Mouse (Mus musculus) brain, embryonic 14.5 days (tissue): Measurements from ENCODE around the gene Pvrig. TPM values are rescaled to one million over a fixed set of nuclear protein-coding genes. Genes with fewer than 3 reads are reported as not detected.
"Not testable (repeated sequence)": the region's sequence is repeated elsewhere in the genome, so short reads cannot be mapped to it uniquely, and the experiment has no call there.

Experiments
- DNase-seq: peaks from one replicate; pipeline ENCODE4 v3.0.0-alpha.2; 2011; ENCODE audit warnings: low read depth
- CTCF ChIP-seq: fragments of 200-500 bp; IDR thresholded peaks from 2 replicates; pipeline ENCODE4 v1.5.1; 2012; ENCODE audit warnings: inconsistent platforms, mild to moderate bottlenecking, moderate library complexity, borderline replicate concordance; ENCODE audit not compliant: insufficient read depth, insufficient read length; ENCODE audit errors: extremely low read depth
- POLR2A ChIP-seq: fragments of 200-500 bp; IDR thresholded peaks from 2 replicates; pipeline ENCODE4 v1.6.1; 2012; ENCODE audit warnings: mild to moderate bottlenecking, inconsistent platforms, borderline replicate concordance; ENCODE audit not compliant: poor library complexity, insufficient read depth, insufficient read length, severe bottlenecking; ENCODE audit errors: extremely low read depth
- polyA plus RNA-seq: library from polyadenylated mRNA; depleted of rRNA; stranded (reverse); fragments of >200 nt; gene quantifications from 2 replicates; pipeline ENCODE4 v1.2.3, GENCODE M21; 2012; rRNA removed

The Pvrig gene
- 0.06 and 0.25 TPM in 2 replicates for polyA plus RNA-seq

DNA sequence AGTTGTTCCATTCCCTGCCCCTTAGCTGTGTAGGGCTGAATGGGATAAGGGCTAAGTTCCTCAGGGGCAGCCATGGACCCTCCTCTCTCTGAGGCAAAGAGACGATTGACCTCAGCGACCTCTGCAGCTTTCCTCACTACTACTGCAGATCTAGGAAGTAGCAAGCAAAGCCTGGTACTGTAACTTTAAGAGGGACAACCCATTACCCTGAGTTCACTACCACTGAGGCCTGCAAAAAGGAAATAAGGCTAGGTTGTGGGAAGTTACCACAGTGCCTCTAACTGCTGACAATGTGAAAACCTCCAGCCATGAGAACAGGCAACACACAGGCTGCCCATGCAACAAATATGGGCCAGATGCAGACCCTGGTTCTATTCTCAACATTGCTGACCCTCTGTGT lies at the start of gene Pvrig:
TSS of gene Pvrig (plus strand) at position 301 of the 400 bp plus-strand sequence.
- TF ChIP-seq CTCF = no peak
- DNase-seq = no peak

DNA sequence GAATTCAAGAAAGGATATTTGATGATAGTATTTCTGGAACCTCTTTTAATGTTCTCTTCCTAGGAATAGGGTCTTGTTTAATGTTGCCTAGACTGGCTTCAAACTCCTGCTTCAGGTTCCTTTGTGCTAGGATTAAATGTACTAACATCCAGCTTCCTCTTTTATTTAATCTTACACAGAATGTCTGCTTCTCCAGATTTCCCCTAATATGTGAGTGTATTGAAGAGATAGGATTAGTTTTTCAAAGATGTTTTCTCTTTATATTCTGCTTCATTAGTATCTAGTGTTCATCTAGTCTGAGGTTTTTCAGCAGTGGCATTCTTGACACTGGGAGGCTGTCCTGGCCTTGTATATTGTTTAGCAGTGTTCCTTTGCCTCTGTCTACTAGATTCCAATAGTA lies 47.6 kb upstream of the Pvrig start:
- no peak for DNase-seq
- TF ChIP-seq CTCF (no peak), POLR2A (no peak)

DNA sequence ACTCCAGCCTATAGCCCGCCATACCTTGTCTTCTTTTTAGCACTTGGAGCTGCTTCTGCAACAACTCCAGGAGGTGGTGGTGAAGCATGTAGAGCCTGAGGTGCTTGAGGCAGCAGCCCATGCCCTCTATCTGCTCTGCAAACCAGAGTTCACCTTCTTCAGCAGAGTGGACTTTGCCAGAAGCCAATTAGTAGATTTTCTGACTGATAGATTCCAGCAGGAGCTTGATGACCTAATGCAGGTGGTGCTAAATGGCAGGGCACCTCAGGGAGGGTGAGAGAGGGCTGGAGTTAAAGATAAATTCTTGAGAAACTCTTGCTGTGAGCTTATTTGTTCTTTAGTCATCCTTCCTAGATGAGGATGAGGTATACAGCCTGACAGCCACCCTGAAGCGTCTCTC lies 42.1 kb upstream of the Pvrig start:
- no peak for TF ChIP-seq CTCF
- no peak for TF ChIP-seq POLR2A
- DNase-seq = no peak

DNA sequence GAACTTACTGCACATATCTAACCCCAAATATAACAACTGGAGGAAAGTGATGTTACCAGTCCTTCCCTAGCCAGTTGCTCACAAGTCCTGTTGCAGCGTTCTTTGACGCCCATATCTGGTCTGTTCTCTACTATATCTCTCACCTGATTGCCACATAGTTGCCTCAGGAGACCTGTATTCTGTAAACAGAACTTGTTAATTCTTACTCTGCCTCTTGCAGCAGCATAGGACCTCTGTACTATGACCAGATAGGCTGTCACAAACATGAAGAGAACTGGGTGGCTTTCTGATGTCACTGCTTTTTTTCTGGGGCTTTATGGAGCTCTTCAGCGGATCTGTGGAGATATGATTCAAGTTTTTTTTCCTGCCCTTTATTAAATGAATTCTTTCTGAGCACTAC lies 29.0 kb upstream of the Pvrig start:
- DNase-seq = no peak
- TF ChIP-seq POLR2A = no peak
- no peak for TF ChIP-seq CTCF

DNA sequence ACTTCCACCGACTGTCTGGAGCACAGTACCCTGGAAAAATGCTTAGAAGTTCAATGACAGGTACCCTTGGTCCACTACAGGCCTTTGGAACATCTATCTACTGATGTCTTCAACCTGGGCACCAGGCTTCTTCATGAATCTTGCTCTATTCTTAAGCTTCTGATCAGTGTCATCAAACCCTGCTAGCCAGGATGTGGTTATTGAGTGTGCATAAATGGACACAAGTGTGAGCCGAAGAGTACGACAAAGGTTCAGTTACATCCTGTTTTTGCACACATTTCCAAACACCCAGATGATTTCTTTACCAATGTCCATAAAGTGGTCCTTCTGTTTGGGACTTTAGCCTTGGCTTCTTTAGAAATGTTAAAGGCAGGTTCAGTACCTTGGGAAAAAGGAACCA lies 1.5 kb downstream of the Pvrig start:
- no peak for TF ChIP-seq POLR2A
- TF ChIP-seq CTCF = no peak
- DNase-seq = no peak

DNA sequence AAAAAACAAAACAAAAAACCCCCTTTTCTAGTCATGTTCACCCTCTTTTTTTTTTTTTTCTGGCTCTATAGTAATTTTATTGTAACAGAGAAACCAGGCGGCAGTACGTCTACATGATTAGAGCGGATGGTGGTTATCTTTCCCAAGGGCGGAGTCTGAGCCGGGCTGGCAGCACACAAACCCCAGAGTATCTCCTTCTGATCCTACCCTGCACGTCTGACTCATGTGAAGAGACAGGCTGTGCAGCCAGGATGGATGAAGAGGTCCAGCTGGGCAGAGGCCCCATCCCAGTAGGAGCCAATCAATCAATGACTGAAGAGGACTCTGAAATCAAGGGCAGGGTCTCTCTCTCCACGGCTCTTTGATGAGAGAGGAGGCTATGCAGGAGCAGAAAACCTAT lies 21.4 kb downstream of the Pvrig start:
- DNase-seq = not testable (repeated sequence)

DNA sequence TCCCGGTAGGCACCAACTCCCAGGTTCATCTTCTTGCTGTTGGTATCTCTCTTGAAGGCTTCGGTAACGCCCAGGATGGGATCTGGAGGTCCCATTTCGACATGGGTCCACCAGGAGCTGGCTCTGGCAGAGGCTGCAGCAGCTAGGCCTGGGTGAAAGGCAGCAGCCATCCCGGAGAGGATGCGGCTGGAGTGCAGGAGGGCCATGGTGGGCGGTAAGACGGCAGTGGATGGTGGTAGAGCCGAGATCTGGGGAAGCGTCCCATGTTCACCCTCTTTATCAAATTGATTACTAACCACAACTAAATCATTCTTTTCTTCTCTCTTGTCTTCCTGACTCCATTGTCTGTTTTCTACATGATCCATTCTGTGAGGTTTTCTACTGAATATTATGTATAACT lies 23.6 kb downstream of the Pvrig start:
- DNase-seq = not testable (repeated sequence)

Other genes with a start within 250 kb of the Pvrig start
- gene Zscan21, start 225.1 kb upstream of the Pvrig start, polyA plus RNA-seq = 63.8 and 66.3 TPM in 2 replicates
- gene Zfp113, start 186.2 kb upstream of the Pvrig start, polyA plus RNA-seq = 10.3 and 11.9 TPM in 2 replicates
- gene Cops6, start 180.9 kb upstream of the Pvrig start, polyA plus RNA-seq = 134 and 144 TPM in 2 replicates
- gene Ap4m1, start 170.0 kb upstream of the Pvrig start, polyA plus RNA-seq = 60.2 and 77.6 TPM in 2 replicates
- 111 and 146 TPM in 2 replicates for gene Mcm7, start 169.5 kb upstream of the Pvrig start, polyA plus RNA-seq
- gene Taf6, start 154.5 kb upstream of the Pvrig start, polyA plus RNA-seq = 89.7 and 128 TPM in 2 replicates
- gene Cnpy4, start 154.5 kb upstream of the Pvrig start, polyA plus RNA-seq = 20.6 and 22.7 TPM in 2 replicates
- gene Mblac1, start 147.6 kb upstream of the Pvrig start, polyA plus RNA-seq = 10.3 and 11.8 TPM in 2 replicates
- 0.03 and 0.04 TPM in 2 replicates for gene Nxpe5, start 116.1 kb upstream of the Pvrig start, polyA plus RNA-seq
- 120 and 151 TPM in 2 replicates for gene Lamtor4, start 86.5 kb upstream of the Pvrig start, polyA plus RNA-seq
- 131 and 172 TPM in 2 replicates for gene BC037034, start 77.9 kb upstream of the Pvrig start, polyA plus RNA-seq
- gene Gal3st4, start 69.1 kb upstream of the Pvrig start, polyA plus RNA-seq = 0.58 and 0.63 TPM in 2 replicates
- 0.44 and 0.48 TPM in 2 replicates for gene Gm43720, start 62.0 kb upstream of the Pvrig start, polyA plus RNA-seq
- 564 and 797 TPM in 2 replicates for gene Gpc2, start 62.0 kb upstream of the Pvrig start, polyA plus RNA-seq
- gene Stag3, start 61.7 kb upstream of the Pvrig start, polyA plus RNA-seq = 19.6 TPM in 2 replicates
- gene Zfp157, start 99.5 kb downstream of the Pvrig start, polyA plus RNA-seq = 32.1 and 39.5 TPM in 2 replicates
- not detected in 2 replicates for gene 1700123K08Rik, start 222.8 kb downstream of the Pvrig start, polyA plus RNA-seq